8 mouse cellular contexts compared by ENCODE assay signal in genomic region chr11:23895060-23895426, GRCm38 (mm10). TPM values are rescaled to one million over a fixed set of nuclear protein-coding genes. Genes with fewer than 3 reads are reported as not detected.
DNase-seq lines count a peak whose midpoint lies in the region; ATAC-seq and TF ChIP-seq lines count a peak whose summit lies in the region.

Gene Papolg (minus strand): TSS chr11:23895253.

- TF ChIP-seq POLR2A in lung, adult 2 months (IDR thresholded peaks at IDR 0.05; ENCODE audit: borderline replicate concordance, extremely low read depth, low read depth, low read length): peak; percentile 70; the same call in 1 of the 2 replicates

- H3K27me3 ChIP-seq in forebrain, embryonic 15.5 days: no peaks in the 10 kb centered on the region

- peak within 1 kb of the TSS; percentile 91 to 97 for H3K4me3 ChIP-seq in ES-E14 (ENCODE audit: insufficient read depth in 1 of 2, low read depth in 1 of 2, low read length in 2 of 2, poor library complexity in 1 of 2, severe bottlenecking in 1 of 2)
- peak within 1 kb of the TSS; percentile 88 for H3K4me3 ChIP-seq in forebrain, embryonic 15.5 days
- H3K4me3 ChIP-seq in lung, adult 2 months (replicated peaks; ENCODE audit: extremely low read depth, low read depth, low read length): peak within 1 kb of the TSS; percentile 90

- intact Hi-C loops in heart, postnatal 25 days (cut with DNase I): loop anchor here (10.0 kb wide), 1 partner anchor 1610 kb away; no protein-coding TSS in a partner anchor

- peak; percentile 94 for DNase-seq in ES-E14 (ENCODE audit: low read depth, low spot score)
- peak; percentile 87 for DNase-seq in cerebellum, adult 11-12 months
- DNase-seq in heart, postnatal 25 days (ENCODE audit: low spot score): peak; percentile 85
- peak; percentile 89 to 94 for DNase-seq in layer of hippocampus, adult 18-20 months (ENCODE audit: low spot score in 2 of 2)
- DNase-seq in lung, adult 2 months: peak; percentile 90
- peak; percentile 89 to 91 for DNase-seq in thymus, adult 18-20 months

- peak within 1 kb of the TSS; percentile 82 for H3K27ac ChIP-seq in ES-E14 (ENCODE audit: insufficient read depth, low read depth, low read length, poor library complexity, severe bottlenecking)
- peak within 1 kb of the TSS; percentile 96 for H3K27ac ChIP-seq in forebrain, embryonic 15.5 days (replicated peaks)

- WGBS in forebrain, embryonic 15.5 days: under 1% methylated on average over 21 of the region's 21 CpGs
- WGBS in lung, adult 2 months: under 1% methylated on average over 21 of the region's 21 CpGs

- H3K9me3 ChIP-seq in ES-E14 (ENCODE audit: control insufficient read depth, insufficient read depth, low read depth, low read length): no peaks in the 10 kb centered on the region
- no peaks in the 10 kb centered on the region for H3K9me3 ChIP-seq in forebrain, embryonic 15.5 days

- H3K4me2 ChIP-seq in forebrain, embryonic 15.5 days (replicated peaks): peak within 1 kb of the TSS; percentile 58

- no peaks in the 10 kb centered on the region; the same call in 1 of the 2 replicates for H3K36me3 ChIP-seq in ES-E14 (ENCODE audit: control insufficient read depth, insufficient read depth, low read length, poor library complexity, severe bottlenecking)
- H3K36me3 ChIP-seq in forebrain, embryonic 15.5 days: peaks cover 6% of the 10 kb centered on the region

- TF ChIP-seq CTCF in lung, adult 2 months (IDR thresholded peaks at IDR 0.05; ENCODE audit: insufficient read depth, low read length): no peak

- peaks cover 0 to 8% of the 10 kb centered on the region in 2 experiments; a peak in 2 of 4 replicates for H3K4me1 ChIP-seq in ES-E14 (ENCODE audit: control insufficient read depth in 2 of 2, insufficient read depth in 2 of 2, low read length in 2 of 2, poor library complexity in 1 of 2)
- H3K4me1 ChIP-seq in forebrain, embryonic 15.5 days: peaks cover 12% of the 10 kb centered on the region
- H3K4me1 ChIP-seq in lung, adult 2 months (ENCODE audit: control insufficient read depth, insufficient read depth, low read length): peaks cover 3% of the 10 kb centered on the region

- peak; percentile 100 for ATAC-seq in forebrain, embryonic 15.5 days (replicated peaks)
- peak; percentile 98 for ATAC-seq in neutrophil, adult 5-6 weeks (ENCODE audit: extremely low read depth, insufficient number of reproducible peaks, low FRiP score, poor library complexity, severe bottlenecking)

- H3K9ac ChIP-seq in ES-E14 (ENCODE audit: insufficient read depth, low read depth, low read length, poor library complexity, severe bottlenecking): peak within 1 kb of the TSS; percentile 91
- H3K9ac ChIP-seq in forebrain, embryonic 15.5 days (replicated peaks): peak within 1 kb of the TSS; percentile 88

- in situ Hi-C loops in ES-E14 (cut with MboI; ENCODE audit: low sequenced_read_pairs in 2 of 2, unreplicated experiment in 2 of 2): no loop called here

TF ChIP-seq in ES-E14, 5 proteins besides CTCF, POLR2A, EP300 and RAD21:
- TF ChIP-seq HCFC1 (IDR thresholded peaks at IDR 0.05; ENCODE audit: borderline replicate concordance, insufficient read depth, low read length): no peak; the same call in 1 of the 2 replicates
- TF ChIP-seq ZC3H11A (IDR thresholded peaks at IDR 0.05; ENCODE audit: borderline replicate concordance, low read depth, low read length): no peak
- TF ChIP-seq CHD2 (IDR thresholded peaks at IDR 0.05; ENCODE audit: low read depth, low read length): no peak
- TF ChIP-seq ZNF384 (IDR thresholded peaks at IDR 0.05; ENCODE audit: low read depth, low read length): no peak
- no peak for TF ChIP-seq MAFK (IDR thresholded peaks at IDR 0.05; ENCODE audit: insufficient read depth, low read depth, low read length)

RNA-seq across cellular contexts. Expression of gene Papolg, which starts in this region (rescaled TPM):
- 11.4 and 14.0 TPM in 2 replicates for total RNA-seq in ES-E14 (2012; rRNA removed)
- 25.3 and 25.5 TPM in 2 replicates for polyA plus RNA-seq in forebrain, embryonic 15.5 days (2015; fragmentation: Nextera tagmentation; extraction: Ambion mirVana)
- 1 to 10 TPM; 7.9 to 8.6 TPM for total RNA-seq in heart, postnatal 25 days (2021)
- total RNA-seq in layer of hippocampus, adult 18-20 months (2021): 10 to 100 TPM; 19.5 to 20.3 TPM
- 2.6 and 3.7 TPM in 2 replicates for polyA plus RNA-seq in lung, adult 2 months (2012; rRNA removed)
- total RNA-seq in neutrophil, adult 5-6 weeks (2017): 51.8 and 70.9 TPM in 2 replicates

Comparison
In these comparisons a context has a peak if more than half of its experiments do, and no peak if none do; other contexts are left out.
1. Peak in every context shown above with its lines: DNase-seq, ATAC-seq, H3K4me3 ChIP-seq and H3K27ac ChIP-seq.